Mouse (Mus musculus) limb, embryonic 11.5 days (tissue): ENCODE measurements around the gene Msantd2. TPM values are rescaled to one million over a fixed set of nuclear protein-coding genes. Genes with fewer than 3 reads are reported as not detected.

Experiments used
- ATAC-seq: fragments of 200-750 bp; cut with Nextera tagmentation; 2 replicates; pipeline ENCODE4 v1.8.0; 2017; ENCODE audit warnings: low read depth; ENCODE audit not compliant: insufficient number of reproducible peaks, low FRiP score, low TSS enrichment
- DNase-seq: peaks from one replicate; pipeline ENCODE4 v3.0.0-alpha.2; 2015; ENCODE audit warnings: low spot score
- H3K27ac ChIP-seq: fragments of 300-500 bp; sonication (generic); replicated peaks from 2 replicates; pipeline ENCODE4 v1.5.1; 2014; ENCODE audit warnings: low read depth, mild to moderate bottlenecking, low read length
- H3K27me3 ChIP-seq: fragments of 300-500 bp; sonication (generic); 2 replicates; pipeline ENCODE4 v1.6.1; 2014; ENCODE audit warnings: mild to moderate bottlenecking, low read length, mixed read lengths; ENCODE audit not compliant: control insufficient read depth, insufficient read depth
- H3K36me3 ChIP-seq: fragments of 300-500 bp; sonication (generic); 2 replicates; pipeline ENCODE4 v1.6.1; 2014; ENCODE audit warnings: mild to moderate bottlenecking, low read length, moderate library complexity, mixed read lengths; ENCODE audit not compliant: control insufficient read depth, insufficient read depth
- H3K4me1 ChIP-seq: fragments of 300-500 bp; sonication (generic); 2 replicates; pipeline ENCODE4 v1.6.1; 2014; ENCODE audit warnings: low read length, mixed read lengths; ENCODE audit not compliant: control insufficient read depth, insufficient read depth
- H3K4me2 ChIP-seq: fragments of 300-500 bp; sonication (generic); 2 replicates; pipeline ENCODE4 v1.6.1; 2014; ENCODE audit warnings: low read depth, mild to moderate bottlenecking, moderate library complexity; ENCODE audit not compliant: severe bottlenecking
- H3K4me3 ChIP-seq: fragments of 300-500 bp; sonication (generic); 2 replicates; pipeline ENCODE4 v1.5.1; 2014; ENCODE audit warnings: low read depth, low read length
- H3K9ac ChIP-seq: fragments of 300-500 bp; sonication (generic); 2 replicates; pipeline ENCODE4 v1.6.1; 2014; ENCODE audit warnings: mild to moderate bottlenecking, low read length
- H3K9me3 ChIP-seq: fragments of 300-500 bp; sonication (generic); 2 replicates; pipeline ENCODE4 v1.6.1; 2016; ENCODE audit warnings: low read length; ENCODE audit not compliant: control insufficient read depth
- WGBS: fragments of 180-500 bp; shearing (Covaris S2); extraction: QIAGEN DNeasy Blood & Tissue Kit; methylation state at CpG from one replicate; pipeline ENCODE4 v1.1.7; 2014; 5-methylcytosine and 5-hydroxymethylcytosine counted together
- polyA plus RNA-seq: library from polyadenylated mRNA; unstranded; fragments of >200 nt; fragmentation: Nextera tagmentation; extraction: Ambion mirVana; gene quantifications from 2 replicates; pipeline ENCODE4 v1.2.1, GENCODE M21; 2014

The Msantd2 gene
- polyA plus RNA-seq, 1 experiment from 2014 or later: 34.1 TPM

DNA sequence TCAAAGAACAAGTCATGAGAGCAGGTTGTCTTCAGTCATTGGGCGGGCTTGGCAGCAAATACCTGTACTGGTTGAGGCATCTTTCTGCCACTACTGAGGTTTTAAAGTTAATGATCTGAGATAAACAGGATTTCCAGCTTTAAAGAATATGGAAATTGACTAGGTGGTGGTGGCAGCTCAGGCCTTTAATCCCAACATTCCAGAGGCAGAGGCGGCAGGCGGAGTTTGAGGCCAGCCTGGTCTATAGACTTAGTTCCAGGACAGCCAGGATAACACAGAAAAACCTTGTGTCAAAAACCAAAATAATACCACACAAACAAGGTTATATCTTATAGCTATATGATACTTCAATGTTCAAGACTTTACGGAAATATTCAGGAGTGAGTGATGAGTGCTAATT is 1.1 kb upstream of the Msantd2 start:
- peaks cover 10% of the 10 kb centered on the region for H3K4me1 ChIP-seq
- no peak for DNase-seq
- peak overlapping the region; percentile 88 for H3K4me2 ChIP-seq
- no peak for ATAC-seq
- H3K27me3 ChIP-seq: no peaks in the 10 kb centered on the region
- H3K4me3 ChIP-seq: peak overlapping the region; percentile 94
- no peak overlapping the region for H3K9ac ChIP-seq
- H3K36me3 ChIP-seq: no peaks in the 10 kb centered on the region
- peak overlapping the region; percentile 98 for H3K27ac ChIP-seq
- 42% methylated on average over 4 of the region's 4 CpGs for WGBS
- no peaks in the 10 kb centered on the region for H3K9me3 ChIP-seq

DNA sequence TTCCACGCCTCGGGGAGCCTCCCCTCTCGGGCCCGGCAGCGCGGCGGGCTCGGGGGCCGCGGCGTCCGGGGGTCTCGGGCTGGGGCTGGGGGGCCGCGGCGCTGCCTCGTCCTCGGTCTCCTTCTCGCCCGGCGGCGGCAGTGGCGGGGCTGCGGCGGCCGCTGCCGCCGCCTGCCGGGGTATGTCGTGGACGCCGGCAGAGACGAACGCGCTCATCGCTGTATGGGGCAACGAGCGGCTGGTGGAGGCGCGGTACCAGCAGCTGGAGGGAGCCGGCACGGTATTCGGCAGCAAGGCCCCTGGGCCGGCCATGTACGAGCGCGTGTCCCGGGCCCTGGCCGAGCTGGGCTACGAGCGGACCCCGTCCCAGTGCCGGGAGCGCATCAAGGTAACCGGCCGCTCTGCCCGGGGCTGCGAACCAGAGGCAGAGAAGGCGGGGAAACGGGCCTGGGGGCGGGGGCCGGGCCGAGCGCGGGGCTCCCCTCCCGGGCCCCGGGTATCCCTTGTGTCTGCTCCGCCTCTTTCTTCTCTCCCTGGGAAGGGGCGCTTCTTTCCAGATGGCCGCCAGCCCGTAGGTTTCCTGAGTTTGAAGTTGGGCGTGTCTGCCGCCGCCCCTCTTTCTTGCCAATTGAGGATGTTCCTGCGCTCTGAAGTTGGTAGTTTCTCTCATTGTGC is 464 bp downstream of the Msantd2 start:
- Histone ChIP-seq H3K4me3 (peak overlapping the region; percentile 94), H3K27ac (peak overlapping the region; percentile 98), H3K4me2 (peak overlapping the region; percentile 88), H3K27me3 (no peaks in the 10 kb centered on the region), H3K9me3 (no peaks in the 10 kb centered on the region), H3K36me3 (no peaks in the 10 kb centered on the region; the same call in 1 of the 2 replicates), H3K9ac (peak overlapping the region; percentile 94), H3K4me1 (peaks cover 10% of the 10 kb centered on the region)
- under 1% methylated on average over 64 of the region's 75 CpGs for WGBS
- DNase-seq (peak; percentile 75), ATAC-seq (peak; percentile 79)

DNA sequence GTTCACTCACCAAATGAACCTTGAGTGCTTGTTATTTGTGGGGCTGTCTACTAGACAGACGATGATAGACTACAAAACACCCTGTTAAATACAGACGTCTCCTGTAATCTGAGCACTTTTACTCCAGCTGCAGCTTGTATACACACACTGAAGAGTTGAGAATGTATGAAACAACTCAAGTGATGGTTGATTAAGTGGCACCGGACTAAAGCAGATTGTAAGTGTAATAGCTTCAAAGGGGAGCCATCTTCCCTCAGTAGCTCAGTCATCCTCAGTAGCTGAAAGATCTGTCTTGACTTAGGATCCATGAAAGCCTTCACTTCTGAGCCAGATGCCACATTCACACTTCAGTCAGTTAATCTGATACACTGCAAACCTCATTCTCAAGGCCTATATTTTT is 6.6 kb downstream of the Msantd2 start:
- no peak overlapping the region for H3K4me3 ChIP-seq
- ATAC-seq: no peak

DNA sequence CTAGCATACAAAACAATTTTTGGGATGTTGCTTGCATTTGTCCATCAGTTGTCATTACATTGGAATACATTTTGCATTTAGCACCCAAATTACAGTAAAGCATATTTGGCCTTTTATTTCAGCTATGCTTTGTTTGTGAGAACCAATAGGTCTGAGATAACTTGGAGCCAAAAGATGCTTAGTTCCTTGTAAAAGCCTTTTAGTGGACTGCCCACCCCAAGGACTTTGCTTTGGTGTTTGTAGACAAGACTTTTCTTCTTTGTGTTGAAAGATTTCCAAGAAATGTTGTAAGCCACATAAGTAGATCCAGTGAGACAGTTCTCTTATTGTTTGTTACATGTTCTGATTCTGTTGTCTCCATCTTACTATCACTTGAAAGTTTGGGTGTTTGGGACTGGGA is 7.2 kb downstream of the Msantd2 start:
- no peak for ATAC-seq
- no peak overlapping the region for H3K4me3 ChIP-seq

More for the DNA sequence above, 6.6 kb downstream of the Msantd2 start:
- H3K27ac ChIP-seq: no peak overlapping the region
- no peaks in the 10 kb centered on the region for H3K9me3 ChIP-seq
- WGBS: 55% methylated on average over 3 of the region's 3 CpGs
- no peak overlapping the region for H3K9ac ChIP-seq
- DNase-seq: no peak
- no peaks in the 10 kb centered on the region for H3K27me3 ChIP-seq
- H3K36me3 ChIP-seq: no peaks in the 10 kb centered on the region; the same call in 1 of the 2 replicates
- H3K4me2 ChIP-seq: no peak overlapping the region
- H3K4me1 ChIP-seq: peaks cover under 1% of the 10 kb centered on the region

DNA sequence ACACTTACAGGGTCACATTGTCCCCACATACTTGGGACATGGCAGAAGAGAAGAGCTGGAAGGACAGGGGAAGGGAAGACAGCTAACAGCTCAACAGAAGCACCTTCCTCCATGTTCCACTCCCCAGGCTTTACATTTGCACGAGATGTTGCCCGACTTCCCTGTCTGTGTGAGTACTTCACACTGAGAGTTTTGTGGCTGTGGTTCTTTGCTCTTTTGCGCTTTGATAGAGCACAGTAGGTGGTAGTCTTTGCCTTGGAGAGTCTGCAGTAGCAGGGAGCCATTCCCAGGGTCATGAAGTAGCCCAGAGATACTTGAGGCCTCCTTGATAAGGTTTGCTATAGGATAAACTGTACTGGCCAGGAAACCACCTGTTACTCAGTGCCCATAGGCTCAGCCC is 11.1 kb downstream of the Msantd2 start:
- H3K4me1 ChIP-seq: no peaks in the 10 kb centered on the region
- no peak overlapping the region for H3K9ac ChIP-seq
- H3K9me3 ChIP-seq: no peaks in the 10 kb centered on the region
- ATAC-seq (no peak), DNase-seq (no peak)
- no peaks in the 10 kb centered on the region for H3K27me3 ChIP-seq
- no peaks in the 10 kb centered on the region for H3K36me3 ChIP-seq
- WGBS: 80% methylated on average over 3 of the region's 3 CpGs
- H3K27ac ChIP-seq: no peak overlapping the region
- no peak overlapping the region for H3K4me3 ChIP-seq
- H3K4me2 ChIP-seq: no peak overlapping the region

More for the DNA sequence above, 7.2 kb downstream of the Msantd2 start:
- no peaks in the 10 kb centered on the region for H3K4me1 ChIP-seq
- no peak overlapping the region for H3K4me2 ChIP-seq
- no peak overlapping the region for H3K9ac ChIP-seq
- no peak for DNase-seq
- H3K36me3 ChIP-seq: no peaks in the 10 kb centered on the region; the same call in 1 of the 2 replicates
- H3K27me3 ChIP-seq: no peaks in the 10 kb centered on the region
- no peaks in the 10 kb centered on the region for H3K9me3 ChIP-seq
- H3K27ac ChIP-seq: no peak overlapping the region

DNA sequence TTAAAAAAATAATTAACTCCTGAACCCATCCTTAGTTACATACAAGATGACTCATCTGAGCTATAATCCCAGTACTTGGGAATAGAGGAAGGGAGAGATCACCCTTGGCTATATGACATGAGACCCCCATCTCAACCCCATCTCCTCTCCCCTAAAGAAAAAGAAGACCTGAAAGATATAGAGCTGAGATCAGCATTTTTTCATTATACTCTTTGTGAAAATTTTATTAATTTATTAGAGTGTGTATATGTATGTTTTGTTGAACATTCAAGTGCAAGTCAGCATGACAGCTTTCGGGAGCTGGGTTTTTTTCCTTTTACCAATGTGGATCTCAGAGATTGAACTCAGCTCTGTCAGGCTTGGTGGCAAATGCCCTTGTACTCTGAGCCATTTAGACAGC is 12.1 kb downstream of the Msantd2 start:
- no peak for ATAC-seq
- Histone ChIP-seq H3K4me1 (no peaks in the 10 kb centered on the region), H3K4me3 (no peak overlapping the region), H3K9me3 (no peaks in the 10 kb centered on the region), H3K4me2 (no peak overlapping the region), H3K27me3 (no peaks in the 10 kb centered on the region), H3K9ac (no peak overlapping the region), H3K36me3 (no peaks in the 10 kb centered on the region), H3K27ac (no peak overlapping the region)
- WGBS: 91% methylated on average over 1 of the region's 1 CpGs
- DNase-seq: no peak

DNA sequence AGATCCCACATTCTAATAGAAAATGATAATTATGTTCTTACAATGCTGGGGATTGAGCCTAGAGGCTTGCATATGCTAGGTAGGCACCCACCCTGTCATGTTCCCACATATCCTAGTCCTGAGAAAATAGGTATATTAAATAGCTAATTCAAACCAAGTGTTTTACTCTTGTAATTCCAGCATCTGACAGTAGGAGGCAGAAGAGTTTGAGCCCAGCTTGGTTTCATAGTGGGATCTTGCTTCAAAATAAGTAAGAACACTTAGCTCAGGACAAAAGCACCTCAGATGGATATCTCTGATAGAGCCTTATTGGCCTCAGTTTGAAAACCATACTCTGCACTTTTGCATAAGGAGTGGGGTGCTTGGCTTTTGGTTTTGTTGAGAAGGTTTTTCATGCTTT is 15.2 kb downstream of the Msantd2 start:
- no peak overlapping the region for H3K27ac ChIP-seq
- H3K9me3 ChIP-seq: no peaks in the 10 kb centered on the region
- H3K9ac ChIP-seq: no peak overlapping the region
- no peak overlapping the region for H3K4me3 ChIP-seq
- H3K27me3 ChIP-seq: no peaks in the 10 kb centered on the region
- ATAC-seq: no peak
- no peaks in the 10 kb centered on the region for H3K36me3 ChIP-seq
- no peak for DNase-seq
- no peaks in the 10 kb centered on the region for H3K4me1 ChIP-seq
- H3K4me2 ChIP-seq: no peak overlapping the region

DNA sequence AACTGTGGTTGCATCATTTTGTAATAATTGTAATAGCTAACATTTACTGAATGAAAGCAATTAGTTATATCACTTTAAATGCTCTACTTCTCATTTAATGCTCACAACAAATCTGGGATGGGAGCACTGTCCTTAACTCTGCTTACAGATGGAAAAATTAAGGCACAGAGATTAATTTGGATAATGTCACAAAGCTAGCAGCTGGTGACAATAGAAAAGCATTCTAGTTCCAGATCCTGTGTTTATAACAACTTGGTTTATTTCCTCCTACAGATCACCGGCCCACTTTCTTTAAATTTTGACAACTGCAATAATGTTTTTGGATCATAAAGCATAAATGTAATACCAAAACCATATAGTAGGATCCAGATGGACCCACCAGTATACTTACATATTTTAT is 16.9 kb downstream of the Msantd2 start:
- no peak overlapping the region for H3K9ac ChIP-seq
- no peak overlapping the region for H3K4me2 ChIP-seq
- H3K4me3 ChIP-seq: no peak overlapping the region
- DNase-seq (no peak), ATAC-seq (no peak)
- no peaks in the 10 kb centered on the region for H3K4me1 ChIP-seq
- no peak overlapping the region for H3K27ac ChIP-seq
- no peaks in the 10 kb centered on the region for H3K36me3 ChIP-seq
- H3K27me3 ChIP-seq: no peaks in the 10 kb centered on the region
- H3K9me3 ChIP-seq: no peaks in the 10 kb centered on the region
- 98% methylated on average over 1 of the region's 1 CpGs for WGBS

DNA sequence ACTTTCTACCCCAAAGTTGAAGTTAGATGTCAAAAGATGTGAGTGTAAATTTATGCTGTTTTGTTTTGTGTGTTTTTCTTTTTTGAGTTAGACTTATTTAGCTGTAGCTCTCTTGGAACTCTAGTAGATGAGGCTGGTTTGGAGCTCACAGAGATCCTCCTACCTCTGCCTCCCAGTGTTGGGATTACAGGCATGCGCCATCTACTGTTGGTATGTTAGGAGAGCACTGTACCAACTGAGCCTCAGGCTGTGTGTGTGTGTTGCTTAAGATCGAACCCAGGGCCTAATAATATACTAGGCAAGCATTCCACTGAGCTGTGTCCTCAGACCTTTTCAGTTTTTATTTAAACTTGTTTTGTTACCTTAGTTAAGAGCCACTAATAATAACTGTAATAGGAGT is 23.0 kb downstream of the Msantd2 start:
- H3K4me2 ChIP-seq: no peak overlapping the region
- WGBS: 84% methylated on average over 2 of the region's 2 CpGs
- H3K27ac ChIP-seq: no peak overlapping the region
- H3K27me3 ChIP-seq: no peaks in the 10 kb centered on the region
- H3K36me3 ChIP-seq: no peaks in the 10 kb centered on the region
- ATAC-seq: no peak
- no peak overlapping the region for H3K4me3 ChIP-seq
- H3K9ac ChIP-seq: no peak overlapping the region
- DNase-seq: no peak
- no peaks in the 10 kb centered on the region for H3K4me1 ChIP-seq
- H3K9me3 ChIP-seq: no peaks in the 10 kb centered on the region
